Mouse (Mus musculus) embryonic facial prominence, embryonic 13.5 days (tissue): ENCODE measurements around the gene Syt17. TPM values are rescaled to one million over a fixed set of nuclear protein-coding genes. Genes with fewer than 3 reads are reported as not detected.

Experiments
- ATAC-seq: fragments of 200-750 bp; cut with Nextera tagmentation; 2 replicates; pipeline ENCODE4 v1.8.0; 2017; ENCODE audit warnings: low read depth; ENCODE audit not compliant: insufficient number of reproducible peaks, insufficient read depth, low FRiP score, low TSS enrichment
- H3K27ac ChIP-seq: fragments of 300-500 bp; sonication (generic); 2 replicates; pipeline ENCODE4 v1.5.1; 2015; ENCODE audit warnings: moderate library complexity, mild to moderate bottlenecking, inconsistent platforms
- H3K27me3 ChIP-seq: fragments of 300-500 bp; sonication (generic); 2 replicates; pipeline ENCODE4 v1.6.1; 2015; ENCODE audit warnings: mild to moderate bottlenecking, inconsistent platforms
- H3K36me3 ChIP-seq: fragments of 300-500 bp; sonication (generic); 2 replicates; pipeline ENCODE4 v1.6.1; 2015; ENCODE audit warnings: mild to moderate bottlenecking, inconsistent platforms
- H3K4me1 ChIP-seq: fragments of 300-500 bp; sonication (generic); 2 replicates; pipeline ENCODE4 v1.6.1; 2015; ENCODE audit warnings: inconsistent platforms
- H3K4me2 ChIP-seq: fragments of 300-500 bp; sonication (generic); 2 replicates; pipeline ENCODE4 v1.6.1; 2015; ENCODE audit warnings: moderate library complexity, mild to moderate bottlenecking, inconsistent platforms
- H3K4me3 ChIP-seq: fragments of 300-500 bp; sonication (generic); 2 replicates; pipeline ENCODE4 v1.5.1; 2015; ENCODE audit warnings: mild to moderate bottlenecking, inconsistent platforms
- H3K9ac ChIP-seq: fragments of 300-500 bp; sonication (generic); 2 replicates; pipeline ENCODE4 v1.6.1; 2015; ENCODE audit warnings: mild to moderate bottlenecking, inconsistent platforms
- H3K9me3 ChIP-seq: fragments of 300-500 bp; sonication (generic); 2 replicates; pipeline ENCODE4 v1.6.1; 2016; ENCODE audit warnings: inconsistent platforms
- WGBS: fragments of 180-500 bp; shearing (Covaris S2); methylation state at CpG from one replicate; pipeline ENCODE4 v1.1.7; 2015; ENCODE audit warnings: mixed read lengths; 5-methylcytosine and 5-hydroxymethylcytosine counted together
- polyA plus RNA-seq: library from polyadenylated mRNA; unstranded; fragments of >200 nt; fragmentation: Nextera tagmentation; extraction: Ambion mirVana; gene quantifications from 2 replicates; pipeline ENCODE4 v1.2.1, GENCODE M21; 2015

The Syt17 gene
- 1.9 and 3.3 TPM in 2 replicates for polyA plus RNA-seq

GRCm38 (mm10) chr7:118448134-118448967 lies at the start of gene Syt17:
Gene Syt17 (minus strand): TSS chr7:118448222.
- Histone ChIP-seq H3K27ac (no peak within 1 kb of the TSS), H3K9me3 (no peaks in the 10 kb centered on the region), H3K4me3 (peak within 1 kb of the TSS; percentile 65), H3K4me1 (peaks cover 21% of the 10 kb centered on the region), H3K36me3 (no peaks in the 10 kb centered on the region), H3K9ac (peak within 1 kb of the TSS; percentile 74), H3K4me2 (peak within 1 kb of the TSS; percentile 98), H3K27me3 (peaks cover 38% of the 10 kb centered on the region)
- under 1% methylated on average over 57 of the region's 58 CpGs for WGBS
- ATAC-seq: peak; percentile 43; the same call in 1 of the 2 replicates

DNA sequence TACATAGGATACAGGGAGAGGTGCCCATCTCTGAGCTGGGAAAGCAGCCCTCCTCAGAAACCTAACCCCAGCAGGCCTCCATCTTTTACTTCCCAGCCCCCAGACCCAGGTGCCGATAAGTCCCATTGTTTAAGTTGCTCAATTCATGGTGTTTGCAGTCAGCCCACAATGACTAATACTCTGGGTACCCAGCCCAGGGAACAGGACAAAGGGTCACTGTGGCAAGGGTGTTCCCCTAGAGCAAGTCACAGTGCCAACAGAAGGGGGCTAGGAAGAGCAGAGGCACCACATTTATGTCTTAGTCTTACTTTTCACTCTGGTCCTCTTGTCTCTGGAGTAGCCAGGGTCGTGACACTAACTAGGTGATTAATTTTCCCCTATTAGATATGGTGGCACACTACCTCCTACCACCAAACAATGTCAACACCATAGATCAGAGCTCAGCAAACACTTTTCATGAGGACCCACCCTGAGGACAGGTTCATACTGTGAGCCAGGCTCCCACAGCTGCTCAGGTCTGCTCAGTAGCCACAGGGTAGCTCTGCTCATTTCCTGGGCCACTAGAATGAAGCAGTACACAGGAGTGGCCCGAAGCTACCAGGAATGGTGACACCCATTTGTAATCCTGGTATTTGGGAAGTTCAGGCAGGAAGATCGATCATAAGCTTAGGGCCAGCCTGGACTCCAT lies 47.0 kb upstream of the Syt17 start:
- no peaks in the 10 kb centered on the region for H3K36me3 ChIP-seq
- no peaks in the 10 kb centered on the region for H3K9me3 ChIP-seq
- H3K4me1 ChIP-seq: peaks cover 12% of the 10 kb centered on the region
- H3K27ac ChIP-seq: no peak overlapping the region
- WGBS: 78% methylated on average over 4 of the region's 4 CpGs
- H3K4me2 ChIP-seq: no peak overlapping the region
- ATAC-seq: no peak
- no peak overlapping the region for H3K4me3 ChIP-seq
- H3K9ac ChIP-seq: no peak overlapping the region
- H3K27me3 ChIP-seq: peaks cover 15% of the 10 kb centered on the region

DNA sequence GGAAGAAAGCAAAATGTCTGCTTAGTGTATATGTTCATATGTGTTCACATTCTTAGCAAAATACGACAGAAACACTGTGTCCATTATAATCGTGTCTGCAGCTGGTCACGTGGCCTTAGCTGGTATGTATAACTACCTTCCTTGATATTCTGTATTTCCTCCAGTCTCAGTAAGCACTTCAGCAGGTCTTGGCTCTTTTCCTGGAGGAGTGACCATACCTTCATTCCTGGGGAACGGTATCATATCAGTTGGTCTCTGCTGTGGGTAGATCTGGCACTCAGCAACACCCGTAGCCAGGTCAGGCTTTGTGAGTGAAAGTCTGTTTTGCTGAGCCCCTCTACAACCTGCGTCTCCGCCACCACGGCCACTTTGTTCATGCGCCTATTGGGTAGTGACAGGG lies 45.9 kb upstream of the Syt17 start:
- Histone ChIP-seq H3K4me1 (peaks cover 21% of the 10 kb centered on the region), H3K4me3 (no peak overlapping the region), H3K27ac (no peak overlapping the region), H3K9ac (no peak overlapping the region), H3K4me2 (no peak overlapping the region), H3K27me3 (peaks cover 24% of the 10 kb centered on the region), H3K9me3 (no peaks in the 10 kb centered on the region), H3K36me3 (peaks cover 7% of the 10 kb centered on the region)
- 91% methylated on average over 9 of the region's 9 CpGs for WGBS
- ATAC-seq: no peak

GRCm38 (mm10) chr7:118491431-118492147 lies 43.6 kb upstream of the Syt17 start, which contains the start of gene Itpripl2:
Gene Itpripl2 (minus strand): TSS chr7:118491975.
- ATAC-seq: peak; percentile 75
- no peaks in the 10 kb centered on the region for H3K9me3 ChIP-seq
- H3K36me3 ChIP-seq: peaks cover 7% of the 10 kb centered on the region
- H3K4me2 ChIP-seq: peak within 1 kb of the TSS; percentile 88
- peaks cover 24% of the 10 kb centered on the region for H3K27me3 ChIP-seq
- peak within 1 kb of the TSS; percentile 84 for H3K27ac ChIP-seq
- peak within 1 kb of the TSS; percentile 82 for H3K4me3 ChIP-seq
- under 1% methylated on average over 55 of the region's 55 CpGs for WGBS
- H3K9ac ChIP-seq: peak within 1 kb of the TSS; percentile 94
- peaks cover 34% of the 10 kb centered on the region for H3K4me1 ChIP-seq

- Histone ChIP-seq H3K36me3 (peaks cover 7% of the 10 kb centered on the region), H3K9me3 (no peaks in the 10 kb centered on the region), H3K9ac (peak overlapping the region; percentile 94), H3K27me3 (peaks cover 24% of the 10 kb centered on the region), H3K27ac (peak overlapping the region; percentile 84; the same call in 1 of the 2 replicates), H3K4me1 (peaks cover 34% of the 10 kb centered on the region), H3K4me3 (peak overlapping the region; percentile 82), H3K4me2 (peak overlapping the region; percentile 88)
- WGBS: 3% methylated on average over 67 of the region's 67 CpGs
- peak; percentile 16; the same call in 1 of the 2 replicates for ATAC-seq
Observed at GRCm38 (mm10) chr7:118490666-118491430, 42.8 kb upstream of the Syt17 start.

DNA sequence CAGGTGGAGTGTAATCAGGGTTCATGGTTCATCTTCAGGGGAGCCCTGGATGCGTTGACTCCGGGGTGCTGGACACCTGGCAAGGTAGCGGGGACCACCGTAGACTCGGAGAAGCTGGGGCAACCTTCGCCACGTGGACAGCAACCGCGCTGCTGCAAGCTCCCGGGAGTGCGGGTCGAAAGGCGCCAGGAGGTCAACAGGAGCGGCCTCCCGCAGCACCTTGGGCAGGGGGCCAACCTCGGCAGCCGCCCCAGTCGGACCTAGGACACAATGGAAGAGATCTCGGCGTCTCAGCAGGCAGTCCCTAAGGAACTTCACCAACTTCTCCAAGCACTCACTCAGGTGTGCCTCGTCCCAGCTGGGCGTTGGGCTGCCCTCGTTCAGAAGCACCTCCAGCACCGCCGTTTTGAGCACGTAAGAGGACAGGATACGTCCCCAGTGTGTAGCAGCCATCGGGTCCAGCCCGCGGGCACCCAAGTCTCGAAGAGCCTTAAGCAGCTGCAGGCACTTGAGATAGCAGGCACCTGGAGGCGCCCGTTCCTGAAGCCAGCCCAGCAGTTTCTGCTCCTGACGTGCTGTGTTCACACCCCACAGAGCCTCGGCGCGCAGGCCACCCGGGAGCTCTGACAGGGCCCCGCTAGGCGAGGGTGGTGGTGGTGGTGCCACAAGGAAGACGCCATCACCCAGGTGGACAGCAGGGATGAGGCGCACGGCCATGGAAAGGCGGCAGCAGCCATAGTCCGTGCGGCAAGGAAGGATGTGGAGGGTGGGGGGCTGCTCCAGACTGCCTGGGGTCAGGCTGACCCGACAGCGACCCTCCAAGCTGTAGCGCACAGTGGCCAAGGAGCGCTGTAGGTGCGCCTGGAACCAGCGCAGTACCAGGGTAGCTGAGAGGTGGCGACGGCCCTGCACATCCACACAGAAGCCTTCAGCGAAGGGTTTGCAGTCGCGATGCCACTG lies 42.0 kb upstream of the Syt17 start:
- Histone ChIP-seq H3K27ac (no peak overlapping the region), H3K27me3 (peaks cover 24% of the 10 kb centered on the region), H3K9ac (peak overlapping the region; percentile 94; the same call in 1 of the 2 replicates), H3K36me3 (peaks cover 7% of the 10 kb centered on the region), H3K4me3 (peak overlapping the region; percentile 82), H3K9me3 (no peaks in the 10 kb centered on the region), H3K4me2 (peak overlapping the region; percentile 88), H3K4me1 (peaks cover 34% of the 10 kb centered on the region)
- 28% methylated on average over 57 of the region's 57 CpGs for whole genome bisulfite sequencing
- ATAC-seq: 0 out of 2 replicates have a peak, but pooled peaks have one; percentile 22

- no peak for ATAC-seq
- Histone ChIP-seq H3K27me3 (peaks cover 24% of the 10 kb centered on the region), H3K27ac (no peak overlapping the region), H3K4me3 (peak overlapping the region; percentile 13; the same call in 1 of the 2 replicates), H3K9me3 (no peaks in the 10 kb centered on the region), H3K4me2 (peak overlapping the region; percentile 43), H3K36me3 (peaks cover 16% of the 10 kb centered on the region), H3K4me1 (peaks cover 34% of the 10 kb centered on the region), H3K9ac (peak overlapping the region; percentile 49; the same call in 1 of the 2 replicates)
- 23% methylated on average over 8 of the region's 8 CpGs for WGBS
Observed at GRCm38 (mm10) chr7:118488060-118488664, 40.1 kb upstream of the Syt17 start.

- Histone ChIP-seq H3K9ac (no peak overlapping the region), H3K27me3 (peaks cover 24% of the 10 kb centered on the region), H3K4me1 (peaks cover 34% of the 10 kb centered on the region), H3K4me2 (no peak overlapping the region), H3K36me3 (peaks cover 16% of the 10 kb centered on the region), H3K9me3 (no peaks in the 10 kb centered on the region), H3K4me3 (no peak overlapping the region), H3K27ac (no peak overlapping the region)
- WGBS: 65% methylated on average over 5 of the region's 5 CpGs
- no peak for ATAC-seq
Observed at GRCm38 (mm10) chr7:118486917-118487316, 38.9 kb upstream of the Syt17 start.

GRCm38 (mm10) chr7:118483996-118484395 lies 36.0 kb upstream of the Syt17 start:
- no peak for ATAC-seq
- no peaks in the 10 kb centered on the region for H3K27me3 ChIP-seq
- peaks cover 14% of the 10 kb centered on the region for H3K4me1 ChIP-seq
- WGBS: 44% methylated on average over 1 of the region's 1 CpGs
- no peaks in the 10 kb centered on the region for H3K9me3 ChIP-seq
- H3K4me3 ChIP-seq: no peak overlapping the region
- H3K9ac ChIP-seq: no peak overlapping the region
- no peak overlapping the region for H3K4me2 ChIP-seq
- H3K36me3 ChIP-seq: peaks cover 10% of the 10 kb centered on the region; the same call in 1 of the 2 replicates
- H3K27ac ChIP-seq: no peak overlapping the region
